Mouse (Mus musculus) spleen, adult 2 months (tissue): Measurements from ENCODE around the gene Nrxn1.

Source experiments
- CTCF ChIP-seq: fragments of 200-500 bp; IDR thresholded peaks from 2 replicates; pipeline ENCODE4 v1.5.1; 2011; ENCODE audit warnings: mild to moderate bottlenecking, inconsistent platforms; ENCODE audit not compliant: insufficient read depth, insufficient read length, insufficient replicate concordance; ENCODE audit errors: extremely low read depth
- POLR2A ChIP-seq: fragments of 200-500 bp; IDR thresholded peaks from 2 replicates; pipeline ENCODE4 v1.6.1; 2011; ENCODE audit warnings: low read depth, low read length, inconsistent platforms

DNA sequence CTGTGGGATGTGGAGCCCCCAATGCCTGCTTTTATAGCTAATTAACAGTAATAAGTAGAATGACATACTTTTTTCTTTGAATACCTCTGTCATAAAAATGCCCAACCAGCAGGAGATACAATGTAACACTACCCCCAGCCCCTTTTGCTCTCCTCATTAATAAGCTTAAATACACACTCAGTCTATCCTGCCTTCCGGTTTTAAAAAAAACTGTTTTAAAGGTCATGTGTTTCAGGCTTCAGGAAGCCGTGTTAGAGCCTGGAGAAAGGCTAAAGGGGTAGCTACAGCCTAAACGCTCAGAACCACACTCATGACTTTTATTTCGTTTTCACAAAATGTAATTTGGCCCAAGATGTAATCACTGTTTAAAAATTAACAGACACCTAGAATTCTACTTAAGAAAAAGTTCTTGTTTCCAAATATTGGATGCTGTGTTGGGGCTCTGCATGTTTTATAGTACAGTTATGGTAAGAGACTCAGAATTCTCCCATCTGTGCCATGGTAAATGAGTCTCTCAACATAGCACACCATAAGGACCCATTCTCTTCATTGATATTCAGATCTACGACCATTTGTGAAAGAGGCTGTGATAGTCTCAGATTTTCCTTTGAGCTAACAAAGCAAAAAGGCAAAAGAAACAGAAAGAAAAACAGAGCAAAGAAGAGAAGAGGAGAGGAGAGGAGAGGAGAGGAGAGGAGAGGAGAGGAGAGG lies 743.3 kb downstream of the Nrxn1 start:
- TF ChIP-seq CTCF (no peak), POLR2A (no peak)
